Mouse (Mus musculus) spleen, adult 2 months (tissue): ENCODE data around the gene Mapkapk2. TPM values are rescaled to one million over a fixed set of nuclear protein-coding genes. Genes with fewer than 3 reads are reported as not detected.
A peak's percentile ranks its signal among the peaks of the same experiment; 100 is the strongest.

Experiments
- DNase-seq, 2 experiments: peaks; one replicate each; pipeline versions ENCODE4 v3.0.0 to v3.0.0-alpha.2; 2012 to 2021; ENCODE audit warnings: low spot score in 2 of 2, low read depth in 1 of 2
- H3K27ac ChIP-seq: fragments of 200-500 bp; 2 replicates; pipeline ENCODE4 v1.5.1; 2012; ENCODE audit warnings: low read length, inconsistent platforms; ENCODE audit not compliant: insufficient read depth
- H3K27me3 ChIP-seq: fragments of 200-500 bp; 2 replicates; pipeline ENCODE4 v1.6.1; 2012; ENCODE audit warnings: mild to moderate bottlenecking, moderate library complexity, low read length, inconsistent platforms; ENCODE audit not compliant: control insufficient read depth, insufficient read depth
- H3K36me3 ChIP-seq: fragments of 200-500 bp; 2 replicates; pipeline ENCODE4 v1.6.1; 2012; ENCODE audit warnings: mild to moderate bottlenecking, low read length, inconsistent platforms; ENCODE audit not compliant: control insufficient read depth, insufficient read depth
- H3K4me1 ChIP-seq: fragments of 200-500 bp; 2 replicates; pipeline ENCODE4 v1.6.1; 2011; ENCODE audit warnings: inconsistent platforms; ENCODE audit not compliant: control insufficient read depth, insufficient read depth, insufficient read length
- H3K4me3 ChIP-seq: fragments of 200-500 bp; 2 replicates; pipeline ENCODE4 v1.5.1; 2011; ENCODE audit warnings: mild to moderate bottlenecking, inconsistent platforms; ENCODE audit not compliant: insufficient read depth, insufficient read length; ENCODE audit errors: extremely low read depth
- CTCF ChIP-seq: fragments of 200-500 bp; IDR thresholded peaks from 2 replicates; pipeline ENCODE4 v1.5.1; 2011; ENCODE audit warnings: mild to moderate bottlenecking, inconsistent platforms; ENCODE audit not compliant: insufficient read depth, insufficient read length, insufficient replicate concordance; ENCODE audit errors: extremely low read depth
- POLR2A ChIP-seq: fragments of 200-500 bp; IDR thresholded peaks from 2 replicates; pipeline ENCODE4 v1.6.1; 2011; ENCODE audit warnings: low read depth, low read length, inconsistent platforms
- WGBS: fragments of 180-500 bp; shearing (Covaris S2); methylation state at CpG from one replicate; pipeline ENCODE4 v1.1.7; 2018; 5-methylcytosine and 5-hydroxymethylcytosine counted together
- polyA plus RNA-seq: library from polyadenylated mRNA; depleted of rRNA; stranded (reverse); fragments of >200 nt; gene quantifications from 2 replicates; pipeline ENCODE4 v1.2.3, GENCODE M21; 2012

Gene Mapkapk2
- polyA plus RNA-seq, 1 experiment, result 55.3 TPM

- Histone ChIP-seq H3K4me1 (no peaks in the 10 kb centered on the region), H3K27me3 (no peaks in the 10 kb centered on the region), H3K4me3 (no peak overlapping the region), H3K36me3 (peaks cover 32% of the 10 kb centered on the region), H3K27ac (no peak overlapping the region)
- no peak for DNase-seq
- 89% methylated on average over 4 of the region's 4 CpGs for WGBS
- TF ChIP-seq POLR2A (no peak), CTCF (no peak)
Observed at GRCm38 (mm10) chr1:131054251-131054650, 43.4 kb downstream of the Mapkapk2 start.

- TF ChIP-seq POLR2A, result no peak
- no peak for TF ChIP-seq CTCF
- peaks cover 32% of the 10 kb centered on the region for H3K36me3 ChIP-seq
Observed at GRCm38 (mm10) chr1:131053656-131054055, 44.0 kb downstream of the Mapkapk2 start.

GRCm38 (mm10) chr1:131053239-131053638 is 44.4 kb downstream of the Mapkapk2 start:
- Histone ChIP-seq H3K4me1 (no peaks in the 10 kb centered on the region), H3K27ac (no peak overlapping the region), H3K36me3 (peaks cover 32% of the 10 kb centered on the region), H3K4me3 (no peak overlapping the region), H3K27me3 (no peaks in the 10 kb centered on the region)
- WGBS, result 32% methylated on average over 8 of the region's 8 CpGs
- peak; percentile 50; the same call in 1 of the 2 replicates for TF ChIP-seq CTCF
- TF ChIP-seq POLR2A, result no peak
- peak; percentile 45 for DNase-seq

More at GRCm38 (mm10) chr1:131053656-131054055, 44.0 kb downstream of the Mapkapk2 start:
- no peak for DNase-seq
- no peak overlapping the region for H3K4me3 ChIP-seq
- 79% methylated on average over 4 of the region's 4 CpGs for WGBS
- no peaks in the 10 kb centered on the region for H3K4me1 ChIP-seq
- no peak overlapping the region for H3K27ac ChIP-seq
- H3K27me3 ChIP-seq, result no peaks in the 10 kb centered on the region

GRCm38 (mm10) chr1:131051073-131051472 is 46.6 kb downstream of the Mapkapk2 start:
- H3K4me1 ChIP-seq, result no peaks in the 10 kb centered on the region
- no peak for DNase-seq
- WGBS, result 67% methylated on average over 7 of the region's 7 CpGs
- TF ChIP-seq POLR2A (no peak), CTCF (no peak)
- peaks cover 15% of the 10 kb centered on the region for H3K36me3 ChIP-seq
- no peak overlapping the region for H3K27ac ChIP-seq
- H3K4me3 ChIP-seq, result no peak overlapping the region
- H3K27me3 ChIP-seq, result no peaks in the 10 kb centered on the region

GRCm38 (mm10) chr1:131050617-131051016 is 47.0 kb downstream of the Mapkapk2 start:
- 72% methylated on average over 5 of the region's 5 CpGs for WGBS
- Histone ChIP-seq H3K4me3 (no peak overlapping the region), H3K4me1 (no peaks in the 10 kb centered on the region), H3K36me3 (peaks cover 15% of the 10 kb centered on the region), H3K27ac (no peak overlapping the region), H3K27me3 (no peaks in the 10 kb centered on the region)
- DNase-seq, result no peak
- TF ChIP-seq CTCF (no peak), POLR2A (no peak)

- Histone ChIP-seq H3K4me3 (no peak overlapping the region), H3K27ac (no peak overlapping the region), H3K4me1 (no peaks in the 10 kb centered on the region), H3K27me3 (no peaks in the 10 kb centered on the region), H3K36me3 (peaks cover 9% of the 10 kb centered on the region)
- WGBS, result 73% methylated on average over 5 of the region's 5 CpGs
- DNase-seq, result no peak
- TF ChIP-seq POLR2A (no peak), CTCF (no peak)
Observed at GRCm38 (mm10) chr1:131050011-131050410, 47.6 kb downstream of the Mapkapk2 start.

GRCm38 (mm10) chr1:131049361-131049806 is 48.2 kb downstream of the Mapkapk2 start:
- DNase-seq, result no peak
- WGBS, result 65% methylated on average over 5 of the region's 5 CpGs
- no peak overlapping the region for H3K27ac ChIP-seq
- H3K27me3 ChIP-seq, result no peaks in the 10 kb centered on the region
- no peak overlapping the region for H3K4me3 ChIP-seq
- TF ChIP-seq CTCF, result no peak
- no peak for TF ChIP-seq POLR2A
- H3K36me3 ChIP-seq, result peaks cover 4% of the 10 kb centered on the region; the same call in 1 of the 2 replicates
- H3K4me1 ChIP-seq, result no peaks in the 10 kb centered on the region
